Mouse (Mus musculus) stomach, postnatal 0 days (tissue): Measurements from ENCODE around the gene Ubl4b. TPM values are rescaled to one million over a fixed set of nuclear protein-coding genes. Genes with fewer than 3 reads are reported as not detected.

Experiments used
- ATAC-seq: fragments of 200-750 bp; cut with Nextera tagmentation; 2 replicates; pipeline ENCODE4 v1.8.0; 2017; ENCODE audit not compliant: low FRiP score, low TSS enrichment
- DNase-seq: peaks from one replicate; pipeline ENCODE4 v3.0.0-alpha.2; 2016; ENCODE audit warnings: low spot score
- H3K27ac ChIP-seq: fragments of 300-500 bp; sonication (generic); replicated peaks from 2 replicates; pipeline ENCODE4 v1.5.1; 2014; ENCODE audit warnings: mild to moderate bottlenecking, control low read depth
- H3K27me3 ChIP-seq: fragments of 300-500 bp; sonication (generic); 2 replicates; pipeline ENCODE4 v1.6.1; 2014; ENCODE audit warnings: low read length; ENCODE audit not compliant: control insufficient read depth, insufficient read depth
- H3K36me3 ChIP-seq: fragments of 300-500 bp; sonication (generic); 2 replicates; pipeline ENCODE4 v1.6.1; 2014; ENCODE audit warnings: low read length, mixed read lengths; ENCODE audit not compliant: control insufficient read depth, insufficient read depth
- H3K4me1 ChIP-seq: fragments of 300-500 bp; sonication (generic); replicated peaks from 2 replicates; pipeline ENCODE4 v1.6.1; 2014; ENCODE audit warnings: antibody characterized with exemption; ENCODE audit not compliant: control insufficient read depth, insufficient read depth
- H3K4me2 ChIP-seq: fragments of 300-500 bp; sonication (generic); replicated peaks from 2 replicates; pipeline ENCODE4 v1.6.1; 2014; ENCODE audit warnings: low read depth, mild to moderate bottlenecking, control low read depth, moderate library complexity
- H3K4me3 ChIP-seq: fragments of 300-500 bp; sonication (generic); 2 replicates; pipeline ENCODE4 v1.5.1; 2014; ENCODE audit warnings: low read depth, low read length, control low read depth
- H3K9ac ChIP-seq: fragments of 300-500 bp; sonication (generic); 2 replicates; pipeline ENCODE4 v1.6.1; 2014; ENCODE audit warnings: mild to moderate bottlenecking, low read length, control low read depth, mixed read lengths
- H3K9me3 ChIP-seq: fragments of 300-500 bp; sonication (generic); 2 replicates; pipeline ENCODE4 v1.6.1; 2016; ENCODE audit warnings: low read length; ENCODE audit not compliant: control insufficient read depth
- CTCF ChIP-seq: IDR thresholded peaks from 2 replicates; pipeline ENCODE4 v1.5.1; 2016; ENCODE audit warnings: antibody characterized with exemption, low read depth, mild to moderate bottlenecking, moderate library complexity
- EP300 ChIP-seq: optimal IDR thresholded peaks from 2 replicates; pipeline ENCODE3; 2016; ENCODE audit warnings: antibody characterized with exemption
- WGBS: fragments of 180-500 bp; shearing (Covaris S2); extraction: QIAGEN DNeasy Blood & Tissue Kit; methylation state at CpG from one replicate; pipeline ENCODE4 v1.1.7; 2014; 5-methylcytosine and 5-hydroxymethylcytosine counted together
- polyA plus RNA-seq: library from polyadenylated mRNA; unstranded; fragments of >200 nt; fragmentation: Nextera tagmentation; extraction: Ambion mirVana; gene quantifications from 2 replicates; pipeline ENCODE4 v1.2.1, GENCODE M21; 2015

The Ubl4b gene
- polyA plus RNA-seq, 1 experiment from 2014 or later = not detected

DNA sequence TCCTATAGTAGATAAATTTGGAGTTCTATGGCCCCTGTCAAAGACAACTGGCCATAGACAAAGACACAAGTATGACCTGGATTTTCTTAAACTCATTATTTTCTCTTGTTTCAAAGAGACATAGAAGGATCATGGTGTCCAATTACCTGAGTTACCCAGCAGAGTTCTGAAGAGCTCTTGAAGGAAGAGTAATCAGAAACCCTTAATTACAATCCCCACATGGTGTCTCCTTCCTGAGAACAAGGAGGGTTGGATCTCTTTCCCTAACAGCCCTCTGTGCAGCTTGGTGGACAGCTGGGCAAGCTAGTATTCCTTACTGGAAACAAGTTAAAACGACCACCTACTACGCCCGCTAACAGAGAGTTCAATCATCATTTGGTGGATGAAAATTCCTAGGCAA lies 43.5 kb downstream of the Ubl4b start:
- no peak for DNase-seq
- no peak overlapping the region for H3K4me2 ChIP-seq
- no peaks in the 10 kb centered on the region for H3K36me3 ChIP-seq
- no peak overlapping the region for H3K27ac ChIP-seq
- no peaks in the 10 kb centered on the region for H3K9me3 ChIP-seq
- TF ChIP-seq CTCF (no peak), EP300 (no peak)
- 76% methylated on average over 3 of the region's 3 CpGs for WGBS
- no peak overlapping the region for H3K4me3 ChIP-seq
- no peak for ATAC-seq
- no peaks in the 10 kb centered on the region for H3K27me3 ChIP-seq
- no peaks in the 10 kb centered on the region for H3K4me1 ChIP-seq
- no peak overlapping the region for H3K9ac ChIP-seq

- no peaks in the 10 kb centered on the region for H3K9me3 ChIP-seq
- DNase-seq = no peak
- no peak overlapping the region for H3K27ac ChIP-seq
- no peaks in the 10 kb centered on the region for H3K27me3 ChIP-seq
- TF ChIP-seq EP300 = no peak
- TF ChIP-seq CTCF = no peak
- no peaks in the 10 kb centered on the region for H3K36me3 ChIP-seq
- no peak overlapping the region for H3K4me3 ChIP-seq
- H3K9ac ChIP-seq = no peak overlapping the region
- ATAC-seq = no peak
- no peaks in the 10 kb centered on the region for H3K4me1 ChIP-seq
- WGBS = 54% methylated on average over 8 of the region's 8 CpGs
- H3K4me2 ChIP-seq = no peak overlapping the region
These were observed 46.2 kb downstream of the Ubl4b start for GRCm38 (mm10) chr3:107508696-107509095.

- DNase-seq (no peak), ATAC-seq (no peak)
- H3K27ac ChIP-seq = no peak overlapping the region
- no peak overlapping the region for H3K9ac ChIP-seq
- TF ChIP-seq CTCF = no peak
- TF ChIP-seq EP300 = no peak
- no peaks in the 10 kb centered on the region for H3K27me3 ChIP-seq
- WGBS = 81% methylated on average over 9 of the region's 9 CpGs
- no peaks in the 10 kb centered on the region for H3K36me3 ChIP-seq
- H3K4me2 ChIP-seq = no peak overlapping the region
- H3K4me1 ChIP-seq = no peaks in the 10 kb centered on the region
- H3K9me3 ChIP-seq = no peaks in the 10 kb centered on the region
- no peak overlapping the region for H3K4me3 ChIP-seq
These were observed 46.9 kb downstream of the Ubl4b start for GRCm38 (mm10) chr3:107507966-107508365.

DNA sequence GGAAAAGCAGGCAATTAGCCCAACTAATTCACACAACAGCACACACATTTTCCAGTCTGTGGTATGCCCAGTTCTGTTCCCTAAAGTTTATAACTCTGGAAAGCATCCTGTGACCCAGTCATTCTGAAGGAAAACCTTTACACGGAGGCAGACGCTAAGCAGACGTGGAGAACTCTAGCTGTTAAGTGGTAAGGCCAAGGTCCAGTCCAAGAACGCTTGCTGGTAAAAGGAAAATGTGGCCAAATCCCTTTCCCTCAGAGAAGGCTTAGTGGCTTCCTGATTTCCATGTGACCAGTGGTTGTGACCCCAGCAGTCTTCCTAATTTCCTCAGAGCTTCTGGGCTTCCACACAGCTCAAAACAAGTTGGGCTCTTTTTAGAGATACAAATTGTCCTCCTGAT lies 48.3 kb downstream of the Ubl4b start:
- no peak for ATAC-seq
- H3K36me3 ChIP-seq = no peaks in the 10 kb centered on the region
- no peaks in the 10 kb centered on the region for H3K4me1 ChIP-seq
- no peaks in the 10 kb centered on the region for H3K9me3 ChIP-seq
- TF ChIP-seq EP300 (no peak), CTCF (no peak)
- no peak overlapping the region for H3K9ac ChIP-seq
- peak overlapping the region; percentile 63 for H3K27ac ChIP-seq
- no peak overlapping the region for H3K4me2 ChIP-seq
- H3K4me3 ChIP-seq = no peak overlapping the region
- 50% methylated on average over 4 of the region's 4 CpGs for WGBS
- DNase-seq = no peak
- no peaks in the 10 kb centered on the region for H3K27me3 ChIP-seq

- DNase-seq = no peak
- H3K9ac ChIP-seq = no peak overlapping the region
- no peaks in the 10 kb centered on the region for H3K27me3 ChIP-seq
- no peaks in the 10 kb centered on the region for H3K4me1 ChIP-seq
- no peak overlapping the region for H3K4me2 ChIP-seq
- H3K36me3 ChIP-seq = no peaks in the 10 kb centered on the region
- WGBS = 52% methylated on average over 4 of the region's 4 CpGs
- ATAC-seq = peak; percentile 64; the same call in 1 of the 2 replicates
- peak overlapping the region; percentile 63 for H3K27ac ChIP-seq
- TF ChIP-seq EP300 (no peak), CTCF (no peak)
- no peaks in the 10 kb centered on the region for H3K9me3 ChIP-seq
- H3K4me3 ChIP-seq = no peak overlapping the region
These were observed 49.2 kb downstream of the Ubl4b start for GRCm38 (mm10) chr3:107505464-107506367.

- Histone ChIP-seq H3K9ac (no peak overlapping the region), H3K9me3 (no peaks in the 10 kb centered on the region), H3K27me3 (no peaks in the 10 kb centered on the region), H3K4me1 (no peaks in the 10 kb centered on the region), H3K4me3 (no peak overlapping the region), H3K36me3 (no peaks in the 10 kb centered on the region), H3K27ac (no peak overlapping the region), H3K4me2 (no peak overlapping the region)
- TF ChIP-seq CTCF = no peak
- no peak for TF ChIP-seq EP300
- WGBS = 76% methylated on average over 1 of the region's 1 CpGs
- ATAC-seq (no peak), DNase-seq (no peak)
These were observed 50.3 kb downstream of the Ubl4b start for GRCm38 (mm10) chr3:107504542-107504941.
